9 mouse cellular contexts compared by ENCODE assay signal in the genomic region with DNA sequence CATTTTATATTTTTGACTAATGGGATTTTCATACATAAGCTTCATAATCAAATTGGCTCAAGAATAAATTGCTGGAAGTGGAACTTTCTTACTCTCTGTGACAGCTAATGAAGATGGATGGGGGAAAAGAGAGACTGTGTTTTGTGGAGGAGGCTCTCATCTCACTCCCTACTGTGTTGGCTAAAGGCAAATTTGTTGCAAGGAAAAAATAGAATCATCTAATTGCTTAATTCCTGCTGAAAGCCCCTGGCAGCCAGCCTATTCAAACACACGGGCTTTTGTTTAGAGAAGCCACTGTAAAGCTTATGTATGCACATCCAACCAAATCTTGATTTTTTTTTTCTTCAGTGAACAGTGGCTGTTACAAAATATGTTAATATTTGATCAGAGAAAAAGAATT.
DNase-seq lines count a peak whose midpoint lies in the region; ATAC-seq lines count a peak whose summit lies in the region.
"Had no signal": no experiment of that assay in that cellular context is flagged by ENCODE, and none has a peak within 500 bp of the region (broad histone marks: within the 10 kb centered on the region; RNA-seq: fewer than 3 reads in every experiment).

No protein-coding gene starts in this region.

- H3K27me3 ChIP-seq in forebrain, embryonic 16.5 days (replicated peaks; ENCODE audit: control insufficient read depth, insufficient read depth, low read length) = no peaks in the 10 kb centered on the region
- H3K27me3 ChIP-seq: heart, embryonic 13.5 days had no signal

- peak; percentile 67 to 71 for DNase-seq in kidney, postnatal 4 days
- no peak for DNase-seq in kidney, adult 9 months
- DNase-seq in brain, embryonic 18.5 days (ENCODE audit: low read depth, low spot score) = peak; percentile 39
- peak; percentile 19 for DNase-seq in lung, postnatal 10 days
- DNase-seq in heart, adult 18-20 months = no peak
- no peak for DNase-seq in spleen, postnatal 14 days (ENCODE audit: low spot score in 2 of 2)

- H3K9me3 ChIP-seq in forebrain, embryonic 16.5 days (ENCODE audit: control insufficient read depth, low read length) = no peaks in the 10 kb centered on the region
- H3K9me3 ChIP-seq: heart, embryonic 13.5 days had no signal

- no peak overlapping the region for H3K4me2 ChIP-seq in forebrain, embryonic 16.5 days (ENCODE audit: low read length)
- H3K4me2 ChIP-seq: heart, embryonic 13.5 days had no signal

- no peak overlapping the region for H3K4me3 ChIP-seq in forebrain, embryonic 16.5 days (replicated peaks; ENCODE audit: low read length)
- H3K4me3 ChIP-seq: heart, embryonic 13.5 days; left cerebral cortex, adult 2 months had no signal

- peak; percentile 75 for ATAC-seq in forebrain, embryonic 16.5 days

- no peak overlapping the region for H3K9ac ChIP-seq in forebrain, embryonic 16.5 days (replicated peaks; ENCODE audit: low read depth, low read length)
- H3K9ac ChIP-seq: heart, embryonic 13.5 days had no signal

- 2% methylated on average over 1 of the region's 1 CpGs for WGBS in forebrain, embryonic 16.5 days

- H3K27ac ChIP-seq in forebrain, embryonic 16.5 days (ENCODE audit: low read length) = no peak overlapping the region
- H3K27ac ChIP-seq: heart, embryonic 13.5 days; left cerebral cortex, adult 2 months had no signal

- H3K36me3 ChIP-seq in forebrain, embryonic 16.5 days (ENCODE audit: control insufficient read depth, insufficient read depth) = no peaks in the 10 kb centered on the region
- H3K36me3 ChIP-seq: heart, embryonic 13.5 days had no signal

- H3K4me1 ChIP-seq in forebrain, embryonic 16.5 days (replicated peaks; ENCODE audit: control insufficient read depth, insufficient read depth, low read length) = no peaks in the 10 kb centered on the region
- H3K4me1 ChIP-seq: heart, embryonic 13.5 days had no signal

Comparison
In these comparisons a context has a peak if more than half of its experiments do, and no peak if none do; other contexts are left out.
1. DNase-seq: peak in kidney, postnatal 4 days (2 of 2), brain, embryonic 18.5 days (single experiment) and lung, postnatal 10 days (single experiment); none in kidney, adult 9 months (single experiment), heart, adult 18-20 months (0 of 2) and spleen, postnatal 14 days (0 of 2).